Mouse (Mus musculus) megakaryocyte progenitor cell, adult 5-6 weeks (primary cell): ENCODE results near the gene Map3k11. TPM values are rescaled to one million over a fixed set of nuclear protein-coding genes. Genes with fewer than 3 reads are reported as not detected.

Source experiments
- ATAC-seq: replicated peaks from 2 replicates; pipeline ENCODE4 v1.8.0; 2016; ENCODE audit warnings: mild to moderate bottlenecking, moderate TSS enrichment, inconsistent platforms; ENCODE audit not compliant: poor library complexity
- total RNA-seq, 2 experiments: library from RNA; stranded (forward) in 1 of 2; stranded (reverse) in 1 of 2; fragments of 157-497, 149-512 nt in 1 of 2; fragments of 200-1000 nt in 1 of 2; gene quantifications; 2 replicates each; pipeline versions ENCODE4 v1.2.3 to v1.2.4; 2015 to 2017

Map3k11 gene
- total RNA-seq (2015) = 13.0 and 16.1 TPM in 2 replicates
- 19.2 and 22.9 TPM in 2 replicates for total RNA-seq (2017)

- peak; percentile 74 for ATAC-seq
These were observed at the start of gene Map3k11, which contains the start of gene Pcnx3 for GRCm38 (mm10) chr19:5688200-5689087. Map3k11 (plus strand) TSS chr19:5688742. Pcnx3 (minus strand) TSS chr19:5688908.

GRCm38 (mm10) chr19:5640339-5640738 lies 48.2 kb upstream of the Map3k11 start:
- ATAC-seq = no peak

- ATAC-seq = no peak
These were observed 47.5 kb upstream of the Map3k11 start for GRCm38 (mm10) chr19:5641021-5641420.

GRCm38 (mm10) chr19:5641641-5642040 lies 46.9 kb upstream of the Map3k11 start:
- no peak for ATAC-seq

- ATAC-seq = no peak
These were observed 43.3 kb upstream of the Map3k11 start for GRCm38 (mm10) chr19:5645280-5645679.

GRCm38 (mm10) chr19:5646731-5647330 lies 41.7 kb upstream of the Map3k11 start:
- no peak for ATAC-seq

GRCm38 (mm10) chr19:5647791-5648190 lies 40.8 kb upstream of the Map3k11 start:
- ATAC-seq = no peak

GRCm38 (mm10) chr19:5648401-5649297 lies 39.9 kb upstream of the Map3k11 start:
- peak; percentile 80 for ATAC-seq

- peak; percentile 70 for ATAC-seq
These were observed 39.2 kb upstream of the Map3k11 start for GRCm38 (mm10) chr19:5649298-5649741.

- no peak for ATAC-seq
These were observed 36.9 kb upstream of the Map3k11 start for GRCm38 (mm10) chr19:5651502-5652274.

- ATAC-seq = no peak
These were observed 36.0 kb upstream of the Map3k11 start for GRCm38 (mm10) chr19:5652570-5652969.

- ATAC-seq = no peak
These were observed 34.4 kb upstream of the Map3k11 start for GRCm38 (mm10) chr19:5653969-5654719.

GRCm38 (mm10) chr19:5654720-5655298 lies 33.7 kb upstream of the Map3k11 start:
- no peak for ATAC-seq

- peak; percentile 40 for ATAC-seq
These were observed 27.4 kb upstream of the Map3k11 start for GRCm38 (mm10) chr19:5660942-5661751.

- no peak for ATAC-seq
These were observed 26.2 kb upstream of the Map3k11 start for GRCm38 (mm10) chr19:5662310-5662709.

GRCm38 (mm10) chr19:5662981-5663913 lies 25.3 kb upstream of the Map3k11 start, which contains the start of gene Sipa1:
Sipa1 (minus strand) TSS chr19:5663707.
- peak; percentile 83 for ATAC-seq

GRCm38 (mm10) chr19:5664669-5665257 lies 23.8 kb upstream of the Map3k11 start:
- no peak for ATAC-seq
